Comparison of ENCODE assay signal across 9 mouse cellular contexts in genomic region chr9:119029568-119029967, GRCm38 (mm10). TPM values are rescaled to one million over a fixed set of nuclear protein-coding genes. Genes with fewer than 3 reads are reported as not detected.
DNase-seq lines count a peak whose midpoint lies in the region; ATAC-seq lines count a peak whose summit lies in the region.
"Had no signal": no experiment of that assay in that cellular context is flagged by ENCODE, and none has a peak within 500 bp of the region (broad histone marks: within the 10 kb centered on the region; RNA-seq: fewer than 3 reads in every experiment).

No protein-coding gene starts in this region.

- no peaks in the 10 kb centered on the region for H3K9me3 ChIP-seq in midbrain, embryonic 14.5 days (ENCODE audit: control insufficient read depth, low read length)
- no peaks in the 10 kb centered on the region for H3K9me3 ChIP-seq in midbrain, embryonic 16.5 days (replicated peaks; ENCODE audit: control insufficient read depth, low read length, poor library complexity, severe bottlenecking)
- H3K9me3 ChIP-seq in limb, embryonic 11.5 days (ENCODE audit: control insufficient read depth, low read length): no peaks in the 10 kb centered on the region
- H3K9me3 ChIP-seq: embryonic facial prominence, embryonic 15.5 days had no signal

- H3K4me2 ChIP-seq in midbrain, embryonic 14.5 days (ENCODE audit: low read length): no peak overlapping the region
- H3K4me2 ChIP-seq in midbrain, embryonic 16.5 days (ENCODE audit: low read length): no peak overlapping the region
- no peak overlapping the region for H3K4me2 ChIP-seq in limb, embryonic 11.5 days (ENCODE audit: low read depth, severe bottlenecking)
- H3K4me2 ChIP-seq: embryonic facial prominence, embryonic 15.5 days had no signal

- DNase-seq in midbrain, embryonic 14.5 days: peak; percentile 69
- DNase-seq in adrenal gland, adult 2 months: peak; percentile 87
- DNase-seq in embryo, embryonic 11 days: peak; percentile 74
- DNase-seq in heart, postnatal 25 days (ENCODE audit: low spot score): peak; percentile 44
- peak; percentile 76 for DNase-seq in limb, embryonic 11.5 days (ENCODE audit: low spot score)
- peak; percentile 16 for DNase-seq in retina, adult 2 months (ENCODE audit: low read depth, low spot score)
- DNase-seq in T-cell, adult 2 months (ENCODE audit: low spot score): no peak

- H3K27me3 ChIP-seq in midbrain, embryonic 14.5 days (ENCODE audit: control insufficient read depth, insufficient read depth, low read length): no peaks in the 10 kb centered on the region
- no peaks in the 10 kb centered on the region for H3K27me3 ChIP-seq in midbrain, embryonic 16.5 days (ENCODE audit: control insufficient read depth, insufficient read depth, low read depth, low read length)
- no peaks in the 10 kb centered on the region for H3K27me3 ChIP-seq in limb, embryonic 11.5 days (ENCODE audit: control insufficient read depth, insufficient read depth, low read length)
- H3K27me3 ChIP-seq: embryonic facial prominence, embryonic 15.5 days had no signal

- peaks cover 26% of the 10 kb centered on the region for H3K4me1 ChIP-seq in midbrain, embryonic 14.5 days (ENCODE audit: control insufficient read depth, insufficient read depth, low read length)
- H3K4me1 ChIP-seq in midbrain, embryonic 16.5 days (ENCODE audit: control insufficient read depth, insufficient read depth, low read length): peaks cover 20% of the 10 kb centered on the region
- peaks cover 32% of the 10 kb centered on the region for H3K4me1 ChIP-seq in limb, embryonic 11.5 days (ENCODE audit: control insufficient read depth, insufficient read depth, low read length)

- WGBS in midbrain, embryonic 14.5 days: 56% methylated on average over 7 of the region's 7 CpGs
- WGBS in midbrain, embryonic 16.5 days: 63% methylated on average over 7 of the region's 7 CpGs
- WGBS in limb, embryonic 11.5 days: 50% methylated on average over 7 of the region's 7 CpGs

- intact Hi-C loops in heart, postnatal 25 days (cut with DNase I): loop anchor here (1.0 to 2.0 kb wide), 2 partner anchors 37 to 109 kb away; no protein-coding TSS in a partner anchor

- no peak for ATAC-seq in midbrain, embryonic 14.5 days (ENCODE audit: low FRiP score, low TSS enrichment)
- ATAC-seq in midbrain, embryonic 16.5 days: no peak
- no peak for ATAC-seq in limb, embryonic 11.5 days (ENCODE audit: insufficient number of reproducible peaks, low FRiP score, low TSS enrichment, low read depth)

- no peaks in the 10 kb centered on the region for H3K36me3 ChIP-seq in midbrain, embryonic 14.5 days (ENCODE audit: control insufficient read depth, insufficient read depth, low read length)
- no peaks in the 10 kb centered on the region for H3K36me3 ChIP-seq in midbrain, embryonic 16.5 days (ENCODE audit: control insufficient read depth, insufficient read depth, low read length)
- no peaks in the 10 kb centered on the region for H3K36me3 ChIP-seq in limb, embryonic 11.5 days (ENCODE audit: control insufficient read depth, insufficient read depth, low read length)

- no peak overlapping the region for H3K4me3 ChIP-seq in midbrain, embryonic 14.5 days (replicated peaks; ENCODE audit: low read depth, low read length)
- H3K4me3 ChIP-seq in midbrain, embryonic 16.5 days (ENCODE audit: low read depth, low read length): no peak overlapping the region
- no peak overlapping the region for H3K4me3 ChIP-seq in limb, embryonic 11.5 days (ENCODE audit: low read depth, low read length)
- H3K4me3 ChIP-seq: embryonic facial prominence, embryonic 15.5 days had no signal

- H3K27ac ChIP-seq in midbrain, embryonic 14.5 days (replicated peaks; ENCODE audit: low read depth, low read length): no peak overlapping the region
- H3K27ac ChIP-seq in midbrain, embryonic 16.5 days (ENCODE audit: low read length): no peak overlapping the region
- no peak overlapping the region for H3K27ac ChIP-seq in limb, embryonic 11.5 days (replicated peaks; ENCODE audit: low read depth, low read length)
- H3K27ac ChIP-seq: embryonic facial prominence, embryonic 15.5 days had no signal

- H3K9ac ChIP-seq in midbrain, embryonic 14.5 days (replicated peaks; ENCODE audit: low read length): no peak overlapping the region
- no peak overlapping the region for H3K9ac ChIP-seq in midbrain, embryonic 16.5 days (ENCODE audit: low read depth, low read length)
- H3K9ac ChIP-seq in limb, embryonic 11.5 days (ENCODE audit: low read length): no peak overlapping the region
- H3K9ac ChIP-seq: embryonic facial prominence, embryonic 15.5 days had no signal

RNA-seq across cellular contexts. Expression of gene Vill, which starts 23.0 kb away (rescaled TPM):
- polyA plus RNA-seq in midbrain, embryonic 14.5 days (2014; fragmentation: Nextera tagmentation; extraction: Ambion mirVana): 2.1 and 2.6 TPM in 2 replicates
- polyA plus RNA-seq in midbrain, embryonic 16.5 days (2015; fragmentation: Nextera tagmentation; extraction: Ambion mirVana): 2.9 and 3.7 TPM in 2 replicates
- 1 to 10 TPM; 1.5 to 2.0 TPM for total RNA-seq in adrenal gland, adult 2 months (2021)
- polyA plus RNA-seq in adrenal gland, adult 2 months (2012; rRNA removed): 3.4 and 4.2 TPM in 2 replicates
- total RNA-seq in heart, postnatal 25 days (2021): 1 to 10 TPM in 1 of 2 experiments, under 1 TPM in 1; 0.52 to 1.2 TPM
- 26.0 and 26.5 TPM in 2 replicates for polyA plus RNA-seq in limb, embryonic 11.5 days (2014; fragmentation: Nextera tagmentation; extraction: Ambion mirVana)
